Mouse (Mus musculus) liver, embryonic 14.5 days (tissue): ENCODE data around the gene 4930407I10Rik. TPM values are rescaled to one million over a fixed set of nuclear protein-coding genes. Genes with fewer than 3 reads are reported as not detected.
A peak's percentile ranks its signal among the peaks of the same experiment; 100 is the strongest.

ENCODE experiments used
- ATAC-seq: fragments of 200-750 bp; cut with Nextera tagmentation; 2 replicates; pipeline ENCODE4 v1.8.0; 2017; ENCODE audit warnings: moderate number of reproducible peaks, mild to moderate bottlenecking, moderate library complexity; ENCODE audit not compliant: insufficient read depth
- DNase-seq, 3 experiments: peaks; one replicate each; pipeline ENCODE4 v3.0.0-alpha.2; 2012 to 2013; ENCODE audit warnings: low read depth in 3 of 3, low spot score in 3 of 3
- H3K27ac ChIP-seq: fragments of 300-500 bp; sonication (generic); 2 replicates; pipeline ENCODE4 v1.5.1; 2014; ENCODE audit warnings: moderate library complexity, mild to moderate bottlenecking, control low read depth, inconsistent platforms
- H3K27me3 ChIP-seq: fragments of 300-500 bp; sonication (generic); 2 replicates; pipeline ENCODE4 v1.6.1; 2014; ENCODE audit warnings: mild to moderate bottlenecking, low read length, moderate library complexity; ENCODE audit not compliant: control insufficient read depth, insufficient read depth
- H3K36me3 ChIP-seq: fragments of 300-500 bp; sonication (generic); replicated peaks from 2 replicates; pipeline ENCODE4 v1.6.1; 2014; ENCODE audit warnings: low read depth; ENCODE audit not compliant: control insufficient read depth, insufficient read depth
- H3K4me1 ChIP-seq, 2 experiments: fragments of 200-500 bp in 1 of 2; fragments of 300-500 bp in 1 of 2; sonication (generic) in 1 of 2; replicated peaks; 2 replicates each; pipeline ENCODE4 v1.6.1; 2012 to 2014; ENCODE audit warnings: antibody characterized with exemption in 1 of 2, inconsistent platforms in 1 of 2, low read length in 1 of 2; ENCODE audit not compliant: control insufficient read depth in 2 of 2, insufficient read depth in 2 of 2
- H3K4me2 ChIP-seq: fragments of 300-500 bp; sonication (generic); 2 replicates; pipeline ENCODE4 v1.6.1; 2014; ENCODE audit warnings: low read depth, mild to moderate bottlenecking, control low read depth, moderate library complexity
- H3K4me3 ChIP-seq, 2 experiments: fragments of 200-500 bp in 1 of 2; fragments of 300-500 bp in 1 of 2; sonication (generic) in 1 of 2; 2 replicates each; pipeline ENCODE4 v1.5.1; 2012 to 2014; ENCODE audit warnings: low read depth in 2 of 2, low read length in 2 of 2, mild to moderate bottlenecking in 2 of 2, control low read depth in 1 of 2, inconsistent platforms in 1 of 2, moderate library complexity in 1 of 2; ENCODE audit not compliant: insufficient read depth in 1 of 2
- H3K9ac ChIP-seq: fragments of 300-500 bp; sonication (generic); replicated peaks from 2 replicates; pipeline ENCODE4 v1.6.1; 2014; ENCODE audit warnings: mild to moderate bottlenecking, control low read depth, moderate library complexity
- H3K9me3 ChIP-seq: fragments of 300-500 bp; sonication (generic); 2 replicates; pipeline ENCODE4 v1.6.1; 2016; ENCODE audit warnings: low read length, mixed read lengths; ENCODE audit not compliant: control insufficient read depth
- CTCF ChIP-seq: IDR thresholded peaks from 2 replicates; pipeline ENCODE4 v1.5.1; 2016; ENCODE audit warnings: antibody characterized with exemption, low read depth, control low read depth
- EP300 ChIP-seq: IDR thresholded peaks from 2 replicates; pipeline ENCODE4 v1.6.1; 2016; ENCODE audit warnings: antibody characterized with exemption, low read depth
- WGBS: fragments of 180-500 bp; shearing (Covaris S2); extraction: QIAGEN DNeasy Blood & Tissue Kit; methylation state at CpG from one replicate; pipeline ENCODE4 v1.1.7; 2014; ENCODE audit not compliant: insufficient replicate concordance; 5-methylcytosine and 5-hydroxymethylcytosine counted together
- polyA plus RNA-seq, 2 experiments: library from polyadenylated mRNA; depleted of rRNA in 1 of 2; stranded (reverse) in 1 of 2; unstranded in 1 of 2; fragments of >200 nt; fragmentation: Nextera tagmentation in 1 of 2; extraction: Ambion mirVana in 1 of 2; gene quantifications; 2 replicates each; pipeline versions ENCODE4 v1.2.1 to v1.2.3; 2012 to 2014

The 4930407I10Rik gene
- polyA plus RNA-seq (2012; rRNA removed) (not detected in 2 replicates), polyA plus RNA-seq (2014; fragmentation: Nextera tagmentation; extraction: Ambion mirVana) (not detected in 2 replicates)

- H3K9me3 ChIP-seq, result no peaks in the 10 kb centered on the region
- H3K36me3 ChIP-seq, result no peaks in the 10 kb centered on the region
- no peaks in the 10 kb centered on the region for H3K4me1 ChIP-seq
- H3K4me3 ChIP-seq, result no peak within 1 kb of the TSS
- H3K27me3 ChIP-seq, result no peaks in the 10 kb centered on the region
- TF ChIP-seq CTCF (no peak), EP300 (no peak)
- no peak within 1 kb of the TSS for H3K4me2 ChIP-seq
- WGBS, result 44% methylated on average over 1 of the region's 1 CpGs
- no peak within 1 kb of the TSS for H3K9ac ChIP-seq
- ATAC-seq (no peak), DNase-seq (no peak)
- no peak within 1 kb of the TSS for H3K27ac ChIP-seq
These were observed at the start of gene 4930407I10Rik for GRCm38 (mm10) chr15:82058719-82059201. 4930407I10Rik (plus strand) TSS chr15:82059151.

GRCm38 (mm10) chr15:82011947-82012346 lies 47.0 kb upstream of the 4930407I10Rik start:
- H3K36me3 ChIP-seq, result no peaks in the 10 kb centered on the region
- 73% methylated on average over 6 of the region's 6 CpGs for WGBS
- no peak overlapping the region for H3K27ac ChIP-seq
- no peak overlapping the region for H3K9ac ChIP-seq
- ATAC-seq (no peak), DNase-seq (no peak)
- H3K27me3 ChIP-seq, result no peaks in the 10 kb centered on the region
- TF ChIP-seq CTCF, result no peak
- TF ChIP-seq EP300, result no peak
- peaks cover 0 to 13% of the 10 kb centered on the region in 2 experiments for H3K4me1 ChIP-seq
- H3K4me3 ChIP-seq, result no peak overlapping the region
- H3K4me2 ChIP-seq, result no peak overlapping the region
- H3K9me3 ChIP-seq, result no peaks in the 10 kb centered on the region

- no peak for ATAC-seq
- peak overlapping the region; percentile 78 to 84 for H3K4me3 ChIP-seq
- H3K27ac ChIP-seq, result no peak overlapping the region; the same call in 1 of the 2 replicates
- H3K27me3 ChIP-seq, result no peaks in the 10 kb centered on the region
- 15% methylated on average over 9 of the region's 9 CpGs for WGBS
- TF ChIP-seq CTCF (no peak), EP300 (no peak)
- peak overlapping the region; percentile 89 for H3K4me2 ChIP-seq
- peaks cover 6% of the 10 kb centered on the region for H3K36me3 ChIP-seq
- H3K9me3 ChIP-seq, result no peaks in the 10 kb centered on the region
- peak overlapping the region; percentile 87 for H3K9ac ChIP-seq
- no peak for DNase-seq
- H3K4me1 ChIP-seq, result peaks cover 2 to 20% of the 10 kb centered on the region in 2 experiments
These were observed 44.1 kb upstream of the 4930407I10Rik start for GRCm38 (mm10) chr15:82014745-82015391.

- Histone ChIP-seq H3K36me3 (peaks cover 8% of the 10 kb centered on the region), H3K9ac (peak overlapping the region; percentile 87), H3K27me3 (no peaks in the 10 kb centered on the region), H3K4me2 (peak overlapping the region; percentile 89), H3K4me1 (peaks cover 2 to 20% of the 10 kb centered on the region in 2 experiments), H3K27ac (peak overlapping the region; percentile 34), H3K9me3 (no peaks in the 10 kb centered on the region), H3K4me3 (peak overlapping the region; percentile 78 to 84)
- TF ChIP-seq CTCF (peak; percentile 30; the same call in 1 of the 2 replicates), EP300 (no peak)
- DNase-seq (peak in 1 of 3 experiments; percentile 23), ATAC-seq (peak; percentile 2; the same call in 1 of the 2 replicates)
- under 1% methylated on average over 39 of the region's 39 CpGs for WGBS
These were observed 43.4 kb upstream of the 4930407I10Rik start for GRCm38 (mm10) chr15:82015392-82016100.
